Mouse (Mus musculus): ENCODE measurements at regions not wholly inside any gene's neighbourhood (a gene's known extent, or its start where the extent isn't known, plus 50 kb on each side); places are given as distances from the start of the nearest gene placed in this dataset.

DNA sequence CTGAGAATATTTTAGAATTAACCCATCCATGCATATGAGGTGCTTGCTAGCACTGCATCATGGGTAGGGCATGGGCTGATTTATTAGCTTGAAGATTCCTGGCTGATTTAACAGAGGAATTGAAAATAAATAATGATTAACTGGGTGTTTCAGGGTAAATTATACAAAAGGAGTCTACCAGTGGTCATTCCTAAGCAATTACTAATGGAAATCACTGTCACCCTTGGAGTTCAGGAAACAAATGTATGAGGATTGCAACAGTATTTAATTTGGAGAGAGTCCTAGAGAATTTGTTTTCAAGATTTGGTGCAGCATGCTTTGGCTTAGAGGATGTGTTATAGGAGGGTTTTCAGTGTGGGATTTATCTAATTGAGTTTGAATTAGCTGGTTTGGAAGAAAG is 103.0 kb upstream of the Flrt2 start:
- DNase-seq, result no peak

GRCm38 (mm10) chr12:95619281-95619680 is 72.7 kb upstream of the Flrt2 start:
- DNase-seq, result no peak

- DNase-seq, result peak; percentile 13
Observed at GRCm38 (mm10) chr12:95631029-95631428, 61.0 kb upstream of the Flrt2 start.

GRCm38 (mm10) chr12:95636647-95637046 is 55.4 kb upstream of the Flrt2 start:
- DNase-seq, result no peak

DNA sequence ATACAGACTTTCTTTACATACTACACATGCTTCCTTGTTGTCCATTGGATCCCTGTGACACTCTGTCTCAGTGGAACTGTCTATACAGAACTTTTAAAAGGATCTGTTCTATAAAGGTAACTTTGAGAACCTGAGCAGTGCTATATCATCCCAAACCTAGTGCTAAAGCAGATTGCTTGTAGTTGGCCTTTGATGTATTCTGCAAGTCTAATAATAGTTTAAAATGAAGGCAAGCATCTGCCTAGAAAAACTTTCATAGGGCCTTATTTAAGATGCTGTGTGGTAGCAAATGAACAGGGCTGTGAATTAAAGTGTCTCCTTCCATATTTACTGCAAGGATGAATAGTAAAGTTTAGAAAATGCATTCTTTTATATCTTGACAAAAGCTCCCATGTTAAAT is 52.1 kb upstream of the Flrt2 start:
- DNase-seq, result no peak

DNA sequence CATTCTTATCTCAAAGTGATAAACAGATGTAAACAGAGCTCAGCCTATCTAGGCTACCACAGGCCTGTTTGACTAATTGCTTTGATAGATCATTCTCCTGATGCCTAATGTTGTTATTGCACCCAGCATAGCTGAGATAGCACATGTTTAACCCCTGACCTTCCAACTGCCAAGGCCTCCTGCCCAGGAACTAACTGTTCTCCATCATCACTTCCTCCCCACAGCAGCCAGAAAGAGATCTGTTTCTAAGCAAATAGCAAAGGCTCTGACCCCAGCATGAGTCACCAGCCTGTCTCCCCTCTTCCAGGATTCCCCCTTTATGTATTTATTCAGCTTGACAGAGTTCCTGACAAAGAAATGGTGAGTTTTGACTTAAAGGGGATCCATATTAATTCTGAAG is 50.4 kb upstream of the Flrt2 start:
- no peak for DNase-seq

Data from right cerebral cortex, postnatal 14 days (tissue).